Mouse (Mus musculus): Measurements from ENCODE around the gene Odf3.
"Not testable (repeated sequence)": the region's sequence is repeated elsewhere in the genome, so short reads cannot be mapped to it uniquely, and the experiment has no call there.

The Odf3 gene

GRCm38 (mm10) chr7:140881696-140882468 is 34.3 kb downstream of the Odf3 start, which contains the start of the genes Psmd13 and Sirt3:
Gene Psmd13 (plus strand): TSS chr7:140881968.
Gene Sirt3 (minus strand): TSS chr7:140882309.
- peak; percentile 93 to 95 for DNase-seq

GRCm38 (mm10) chr7:140882469-140882803 is 34.8 kb downstream of the Odf3 start:
- DNase-seq: no peak

GRCm38 (mm10) chr7:140890636-140891035 is 43.0 kb downstream of the Odf3 start:
- not testable (repeated sequence) for DNase-seq

- no peak for DNase-seq
These were observed 46.4 kb downstream of the Odf3 start for GRCm38 (mm10) chr7:140894031-140894430.

- no peak for DNase-seq
These were observed 47.0 kb downstream of the Odf3 start for GRCm38 (mm10) chr7:140894611-140895010.

GRCm38 (mm10) chr7:140897863-140898262 is 50.3 kb downstream of the Odf3 start:
- no peak for DNase-seq

- no peak for DNase-seq
These were observed 51.5 kb downstream of the Odf3 start for GRCm38 (mm10) chr7:140899121-140899520.

GRCm38 (mm10) chr7:140900220-140900619 is 52.6 kb downstream of the Odf3 start, which contains the start of gene Cox8b:
Gene Cox8b (minus strand): TSS chr7:140900446.
- DNase-seq: no peak
